Mouse (Mus musculus): Measurements from ENCODE around the gene Rock2. TPM values are rescaled to one million over a fixed set of nuclear protein-coding genes. Genes with fewer than 3 reads are reported as not detected.
"Not testable (repeated sequence)": the region's sequence is repeated elsewhere in the genome, so short reads cannot be mapped to it uniquely, and the experiment has no call there.

Rock2 gene
- polyA plus RNA-seq, 2 experiments from 2014 or later, result 14.1 to 18.1 TPM

GRCm38 (mm10) chr12:17000628-17001027 lies 105.9 kb downstream of the Rock2 start:
- no peak for ATAC-seq

DNA sequence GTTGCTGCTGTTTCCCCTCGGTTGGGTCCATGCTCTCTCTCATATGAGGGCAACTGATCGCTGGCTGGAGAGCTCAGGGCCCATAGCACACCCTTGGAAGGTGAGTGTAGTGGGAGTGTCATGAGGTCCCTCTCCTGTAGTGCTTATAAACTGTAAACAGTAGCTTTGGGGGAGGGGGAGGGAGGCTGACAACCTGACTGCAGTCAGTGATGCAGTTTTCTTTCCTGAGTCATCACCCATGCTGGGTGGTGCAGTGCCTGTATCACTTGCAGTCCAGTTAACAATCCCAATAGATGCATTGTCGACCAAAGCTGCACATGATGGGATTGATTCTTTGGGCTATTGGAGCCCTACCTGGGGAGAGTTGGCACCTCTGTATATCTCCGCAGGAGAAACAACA lies 106.5 kb downstream of the Rock2 start:
- ATAC-seq, result no peak

- no peak for ATAC-seq
These were observed 114.8 kb downstream of the Rock2 start for GRCm38 (mm10) chr12:17009466-17009865.

DNA sequence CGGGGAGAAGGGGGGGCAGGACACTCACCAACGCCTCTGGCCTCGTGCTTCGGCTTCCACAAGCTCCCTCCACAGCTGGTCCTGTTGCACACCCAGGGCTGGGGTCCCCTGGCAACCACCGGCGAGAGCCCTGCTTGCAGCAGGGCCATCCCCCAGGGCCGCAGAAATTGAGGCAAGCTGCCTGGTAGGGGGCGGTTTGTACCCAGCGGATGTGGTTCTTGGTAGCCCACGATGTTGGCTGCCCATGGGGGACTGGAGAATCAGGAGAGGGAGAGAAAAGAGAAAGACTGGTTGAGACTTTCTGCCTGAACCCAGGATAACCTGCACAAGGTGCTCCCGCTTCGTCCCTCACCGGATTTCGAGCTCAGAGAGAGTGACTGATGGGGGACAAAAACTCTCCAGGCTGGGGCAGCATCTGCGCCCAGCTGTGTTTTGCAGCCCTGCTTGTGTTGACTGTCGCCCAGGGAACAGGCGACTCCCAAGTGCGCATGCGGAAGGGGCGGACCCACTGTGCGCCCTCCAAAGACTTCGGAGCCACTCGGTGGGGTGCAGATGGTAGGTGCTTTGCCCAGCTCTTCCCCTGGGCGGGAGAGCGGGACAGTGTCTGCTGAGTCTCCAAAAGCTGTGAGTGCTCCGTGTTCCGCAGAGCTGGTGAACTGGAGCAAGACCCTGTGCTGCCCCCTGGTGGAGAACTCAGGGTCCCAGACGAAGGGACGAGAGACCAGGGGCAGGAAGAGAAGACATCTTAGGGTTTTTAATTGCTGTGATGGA lies 116.6 kb downstream of the Rock2 start, which contains the start of gene 2410004P03Rik:
2410004P03Rik (minus strand) TSS at position 628 of the 771 bp plus-strand sequence.
- ATAC-seq, result peak; percentile 89

DNA sequence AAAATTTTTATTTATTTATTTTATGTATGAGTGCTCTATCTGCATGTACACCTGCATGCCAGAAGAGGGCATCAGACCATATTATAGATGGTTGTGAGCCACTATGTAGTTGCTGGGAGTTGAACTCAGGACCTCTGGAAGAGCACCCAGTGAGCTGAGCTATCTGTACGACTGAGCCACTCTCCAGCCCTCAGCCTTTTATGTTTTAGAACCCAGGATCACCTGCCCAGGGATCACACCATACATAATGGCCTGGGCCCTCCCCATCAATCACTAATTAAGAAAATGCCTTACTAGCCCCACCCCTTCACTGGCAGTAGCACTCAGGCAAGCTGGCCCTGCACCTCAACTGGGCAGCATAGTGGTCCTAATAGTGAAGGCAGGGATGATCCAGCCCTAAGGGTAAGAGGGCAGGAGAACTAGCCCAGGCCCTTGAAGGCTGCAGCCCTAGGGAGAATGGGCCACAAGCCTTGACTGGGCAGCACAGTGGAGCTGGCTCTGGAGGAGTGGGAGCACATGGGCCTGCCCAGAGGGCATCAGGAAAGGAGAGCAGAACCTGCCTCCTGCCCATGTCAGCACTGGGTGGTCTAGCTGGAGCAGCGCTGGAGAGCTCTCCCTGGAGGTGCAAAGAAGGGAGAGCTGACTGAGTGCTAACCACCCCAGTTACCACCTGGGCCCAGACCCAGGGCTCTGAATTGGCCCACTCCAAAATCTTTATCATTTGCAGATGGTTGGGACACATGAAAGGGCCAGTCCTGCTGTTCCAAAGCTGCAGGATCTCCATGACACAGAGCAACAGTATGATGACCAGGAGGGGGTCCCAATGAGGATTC lies 117.6 kb downstream of the Rock2 start:
- no peak for ATAC-seq

DNA sequence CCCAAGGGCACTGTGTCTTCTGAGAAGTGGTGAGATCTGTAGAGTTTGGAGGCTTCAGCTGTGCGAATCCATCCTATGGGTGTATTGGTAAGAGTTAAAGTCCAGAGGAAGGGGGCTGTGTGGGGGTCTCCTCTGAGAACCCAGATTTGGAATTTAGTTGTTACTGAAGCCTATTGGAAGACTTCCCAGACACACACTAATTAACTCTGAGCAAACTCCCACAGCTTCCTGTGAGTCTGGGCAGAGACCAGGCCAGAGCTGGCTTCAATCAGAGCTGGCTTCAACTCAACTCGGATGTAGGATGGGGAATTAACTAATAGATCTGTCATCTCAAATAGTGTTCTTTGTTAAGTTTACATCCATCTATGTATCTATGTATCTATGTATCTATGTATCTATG lies 121.0 kb downstream of the Rock2 start:
- ATAC-seq, result no peak

DNA sequence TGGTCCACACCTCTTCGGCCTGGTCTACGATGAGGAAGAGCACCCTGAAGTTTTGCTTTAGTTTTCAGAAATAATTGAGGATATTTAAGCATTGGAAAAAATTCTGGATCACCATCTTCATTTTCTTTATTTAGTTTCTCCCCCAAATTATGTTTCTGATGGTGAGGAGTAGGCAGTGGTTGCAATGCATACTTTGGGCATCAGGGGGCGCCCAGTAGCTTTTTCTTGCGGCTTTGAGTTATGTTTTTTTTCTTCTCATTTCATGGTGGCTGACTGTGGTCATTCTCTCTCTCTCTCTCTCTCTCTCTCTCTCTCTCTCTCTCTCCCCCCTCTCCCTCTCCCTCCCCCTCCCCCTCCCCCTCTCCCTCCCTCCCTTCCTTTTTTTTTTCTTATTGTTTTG lies 123.8 kb downstream of the Rock2 start:
- peak; percentile 78 for ATAC-seq

DNA sequence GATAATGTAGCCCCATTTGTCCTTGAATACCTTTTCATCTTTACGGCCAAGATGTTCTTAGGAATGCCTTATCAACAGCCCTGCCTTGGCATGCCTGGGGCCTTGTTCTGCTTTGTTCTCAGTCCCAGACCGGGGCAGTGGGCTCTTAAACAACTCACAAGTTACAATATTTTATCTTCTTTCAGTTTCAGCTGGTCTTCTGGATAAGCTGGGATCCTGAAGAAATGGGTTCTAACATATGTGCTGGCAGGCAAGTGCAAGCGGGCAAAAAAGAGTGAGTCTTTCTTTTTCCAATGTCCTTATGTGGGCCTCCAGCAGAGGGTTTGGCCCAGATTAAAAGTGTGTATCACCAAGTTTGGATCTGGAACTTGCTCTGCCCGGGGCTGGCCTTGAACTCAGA lies 126.4 kb downstream of the Rock2 start:
- ATAC-seq, result not testable (repeated sequence)

GRCm38 (mm10) chr12:17022145-17022544 lies 127.5 kb downstream of the Rock2 start:
- ATAC-seq, result peak; percentile 54

DNA sequence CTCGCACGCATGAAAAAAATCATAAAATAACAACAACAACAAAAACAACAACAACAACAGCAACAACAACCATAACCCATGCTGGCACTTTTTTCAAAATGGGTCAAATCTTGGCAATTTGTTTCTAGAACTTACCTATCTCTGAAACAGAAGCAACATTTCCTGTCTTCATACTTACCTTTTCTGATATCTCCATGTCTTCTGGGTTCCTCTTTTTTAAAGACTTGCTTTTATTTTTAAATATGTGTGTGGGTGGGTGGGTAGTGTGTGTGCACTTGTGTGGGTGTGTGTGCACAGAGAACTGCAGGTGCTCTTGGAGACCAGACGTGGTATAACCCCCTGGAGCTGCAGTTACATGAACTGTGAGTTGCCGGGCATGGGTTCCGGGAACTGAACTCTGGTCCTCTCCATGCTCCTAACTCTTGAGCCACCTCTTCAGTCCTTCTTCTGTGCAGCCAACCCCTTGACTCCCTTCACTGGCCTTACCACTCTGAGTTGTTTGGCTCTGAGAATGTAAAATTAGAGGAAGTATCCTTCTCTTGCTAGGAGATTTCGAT lies 129.9 kb downstream of the Rock2 start:
- peak; percentile 36 for ATAC-seq

DNA sequence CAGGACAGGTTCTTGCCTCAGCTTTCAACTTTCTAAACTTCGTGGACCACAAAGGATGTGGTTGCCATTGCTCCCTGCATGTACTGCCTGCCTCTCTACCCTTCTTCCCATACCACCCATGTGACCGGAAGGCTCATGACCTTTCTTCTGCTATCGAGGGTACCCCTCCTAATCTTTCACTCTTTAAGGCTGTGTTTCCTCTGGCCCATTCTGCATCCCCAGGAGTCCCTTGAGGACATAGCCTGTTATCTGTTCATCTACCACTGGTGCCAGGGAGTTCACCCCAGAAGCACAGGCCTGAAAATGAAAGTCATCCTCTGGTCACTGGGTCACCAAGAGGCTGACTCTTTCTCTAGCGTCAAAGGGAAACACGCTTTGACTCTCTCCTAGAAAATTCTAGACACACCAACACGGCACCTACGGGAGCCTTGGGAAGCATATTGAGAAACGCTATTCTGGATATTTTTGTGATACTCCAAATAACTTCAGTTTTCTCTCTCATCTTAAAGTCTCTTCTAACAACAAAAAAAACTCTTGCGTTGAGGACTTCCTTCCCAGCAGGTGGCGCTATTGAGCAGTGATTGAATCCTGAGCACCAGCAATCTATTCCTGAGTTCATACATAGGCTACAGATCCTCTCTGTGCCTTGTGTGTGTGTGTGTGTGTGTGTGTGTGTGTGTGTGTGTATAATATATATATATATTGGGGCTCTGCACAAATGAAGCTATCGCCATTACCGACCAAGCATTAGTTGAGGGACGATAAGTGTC lies 138.2 kb downstream of the Rock2 start:
- ATAC-seq, result peak; percentile 87

DNA sequence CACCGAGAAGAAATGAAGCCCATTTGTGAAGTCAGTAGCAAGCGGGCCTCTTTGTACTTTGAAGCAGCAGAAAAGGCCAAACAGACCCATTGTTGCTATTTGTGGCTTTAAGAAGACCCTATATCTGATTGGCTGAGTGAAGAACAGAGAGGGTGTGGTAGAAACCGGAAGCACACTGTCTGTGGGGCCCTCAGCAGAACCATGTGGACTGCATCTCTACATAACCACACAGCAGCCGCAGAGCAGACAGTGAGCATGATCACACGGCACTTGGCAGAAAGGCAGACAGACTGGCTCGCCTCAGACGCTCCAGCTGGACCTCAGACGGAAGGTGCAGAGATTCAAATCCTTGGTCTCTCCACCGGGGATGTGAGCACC lies 138.8 kb downstream of the Rock2 start:
- peak; percentile 68 for ATAC-seq

DNA sequence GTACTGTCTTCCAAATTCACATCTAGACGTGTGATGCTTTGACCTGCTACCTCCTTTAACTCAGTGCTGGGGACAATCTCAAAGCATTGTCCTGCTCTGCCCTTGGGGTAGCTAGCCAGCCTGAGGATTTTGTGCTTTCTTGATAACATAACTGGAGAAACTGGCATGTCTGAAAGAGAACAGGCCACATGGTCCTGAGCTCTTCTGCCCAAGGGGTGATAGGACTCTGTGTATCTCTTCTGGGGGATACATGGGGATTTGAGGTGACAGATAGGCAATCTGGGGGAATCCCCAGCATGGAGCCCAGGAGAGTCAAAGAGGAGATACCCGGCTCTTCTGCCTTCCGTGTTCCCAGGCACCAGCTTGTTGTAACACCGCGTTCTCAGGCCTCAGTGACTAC lies 140.0 kb downstream of the Rock2 start:
- no peak for ATAC-seq

GRCm38 (mm10) chr12:17035128-17035527 lies 140.4 kb downstream of the Rock2 start:
- no peak for ATAC-seq

DNA sequence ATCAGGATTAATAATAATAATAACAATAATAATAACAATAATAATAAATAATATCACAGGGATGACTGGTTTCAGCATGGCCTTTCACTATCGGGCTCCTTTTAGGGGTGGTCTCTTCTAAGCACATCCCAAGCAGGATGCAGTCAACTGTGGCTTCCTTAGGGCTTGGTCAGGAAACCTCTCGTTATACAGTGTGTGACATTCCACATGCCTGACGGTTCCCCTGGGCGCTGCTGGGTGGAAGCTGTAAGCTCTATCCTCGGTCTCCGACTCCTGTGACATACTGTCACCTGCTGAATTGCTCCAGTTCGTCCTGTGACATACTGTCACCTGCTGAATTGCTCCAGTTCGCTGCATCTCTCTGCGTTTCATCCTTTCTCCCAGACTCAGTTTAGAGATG lies 141.8 kb downstream of the Rock2 start:
- no peak for ATAC-seq

DNA sequence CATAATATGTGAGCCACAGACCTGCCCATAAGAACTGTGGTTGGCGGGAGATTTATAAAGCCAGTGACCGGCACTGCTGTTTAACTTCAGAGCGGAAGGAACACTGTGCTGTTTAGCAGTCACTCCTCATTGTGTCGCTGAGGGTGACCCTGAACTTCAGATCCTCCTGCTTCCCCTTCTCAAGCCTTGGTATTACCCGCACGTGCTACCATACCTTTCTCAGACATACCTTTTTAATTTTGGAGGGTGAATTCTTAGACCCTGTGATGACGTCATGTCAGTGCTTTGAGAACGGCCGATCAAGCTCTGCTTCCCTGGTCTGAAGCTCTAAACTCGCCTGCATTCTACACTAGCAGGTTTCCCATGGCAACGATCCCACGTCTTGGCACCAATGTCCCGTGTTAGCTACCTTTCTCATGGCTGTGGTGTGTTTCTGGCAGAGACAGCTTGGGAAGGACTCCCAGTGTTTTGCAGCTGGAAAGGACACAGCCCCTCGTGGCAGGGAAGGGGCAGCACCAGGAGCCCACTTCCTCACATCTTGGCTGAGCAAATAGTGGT lies 142.4 kb downstream of the Rock2 start:
- ATAC-seq, result no peak

Other genes with a start within 250 kb of the Rock2 start
- not detected for gene Ntsr2, start 241.5 kb upstream of the Rock2 start, polyA plus RNA-seq (2017; shearing (Covaris generic))
- gene Greb1, start 94.0 kb upstream of the Rock2 start, polyA plus RNA-seq (2017; shearing (Covaris generic)), result under 1 TPM; 0.05 to 0.13 TPM
- gene E2f6, start 83.9 kb upstream of the Rock2 start, polyA plus RNA-seq (2017; shearing (Covaris generic)), result 1 to 10 TPM; 2.6 to 3.7 TPM
- 10 to 100 TPM; 73.7 to 86.4 TPM for gene Pqlc3, start 105.5 kb downstream of the Rock2 start, polyA plus RNA-seq (2017; shearing (Covaris generic))
- 1 to 10 TPM; 1.2 to 1.8 TPM for gene 2410004P03Rik, start 116.8 kb downstream of the Rock2 start, polyA plus RNA-seq (2017; shearing (Covaris generic))

Measured in CD4-positive, CD25-positive, alpha-beta regulatory T cell, adult 4 months (primary cell).